Comparison of ENCODE assay signal across 9 mouse cellular contexts in genomic region chr6:48595278-48595677, GRCm38 (mm10). TPM values are rescaled to one million over a fixed set of nuclear protein-coding genes. Genes with fewer than 3 reads are reported as not detected.
DNase-seq lines count a peak whose midpoint lies in the region; ATAC-seq lines count a peak whose summit lies in the region.
"Had no signal": no experiment of that assay in that cellular context is flagged by ENCODE, and none has a peak within 500 bp of the region (broad histone marks: within the 10 kb centered on the region; RNA-seq: fewer than 3 reads in every experiment).

No protein-coding gene starts in this region.

- no peak overlapping the region for H3K27ac ChIP-seq in neural tube, embryonic 11.5 days (ENCODE audit: low read depth, low read length)
- H3K27ac ChIP-seq in neural tube, embryonic 13.5 days (replicated peaks) = 0 out of 2 replicates have a peak overlapping the region, but pooled peaks have one; percentile 95

- WGBS in neural tube, embryonic 11.5 days = 83% methylated on average over 1 of the region's 1 CpGs
- WGBS in neural tube, embryonic 13.5 days = 79% methylated on average over 1 of the region's 1 CpGs

- peak overlapping the region; percentile 79; the same call in 1 of the 2 replicates for H3K4me3 ChIP-seq in neural tube, embryonic 11.5 days (ENCODE audit: low read depth, low read length)
- H3K4me3 ChIP-seq in neural tube, embryonic 13.5 days = peak overlapping the region; percentile 75

- peaks cover 7% of the 10 kb centered on the region; the same call in 1 of the 2 replicates for H3K4me1 ChIP-seq in neural tube, embryonic 11.5 days (ENCODE audit: control insufficient read depth, insufficient read depth, low read length)
- H3K4me1 ChIP-seq in neural tube, embryonic 13.5 days (replicated peaks) = peaks cover 22% of the 10 kb centered on the region

- H3K27me3 ChIP-seq in neural tube, embryonic 11.5 days (ENCODE audit: control insufficient read depth, insufficient read depth, low read length) = no peaks in the 10 kb centered on the region
- H3K27me3 ChIP-seq in neural tube, embryonic 13.5 days = no peaks in the 10 kb centered on the region

- 0 out of 2 replicates have a peak, but pooled peaks cover 3% of the 10 kb centered on the region for H3K9me3 ChIP-seq in neural tube, embryonic 11.5 days (ENCODE audit: control insufficient read depth, low read length)
- H3K9me3 ChIP-seq in neural tube, embryonic 13.5 days = peaks cover 29% of the 10 kb centered on the region

- ATAC-seq in neural tube, embryonic 11.5 days (ENCODE audit: insufficient read depth, low FRiP score, low TSS enrichment) = no peak
- ATAC-seq in neural tube, embryonic 13.5 days (ENCODE audit: low read depth) = no peak

- H3K36me3 ChIP-seq in neural tube, embryonic 11.5 days (ENCODE audit: control insufficient read depth, insufficient read depth, low read length) = peaks cover 33% of the 10 kb centered on the region
- H3K36me3 ChIP-seq in neural tube, embryonic 13.5 days = peaks cover 51% of the 10 kb centered on the region

- H3K9ac ChIP-seq in neural tube, embryonic 11.5 days (ENCODE audit: low read length) = peak overlapping the region; percentile 30
- peak overlapping the region; percentile 90 for H3K9ac ChIP-seq in neural tube, embryonic 13.5 days

- peak; percentile 47 for DNase-seq in adrenal gland, adult 2 months
- no peak for DNase-seq in adrenal gland, adult 18-20 months (ENCODE audit: low spot score in 2 of 2)
- DNase-seq in neural tube, embryonic 11.5 days (ENCODE audit: low spot score) = no peak
- DNase-seq in neural tube, embryonic 10.5 days (ENCODE audit: extremely low spot score, low spot score) = no peak
- DNase-seq in kidney, postnatal 10 days = peak; percentile 45
- no peak for DNase-seq in testis, postnatal 14 days (ENCODE audit: low spot score)
- DNase-seq in spleen, postnatal 14 days (ENCODE audit: low spot score in 2 of 2) = no peak

- peak overlapping the region; percentile 76 for H3K4me2 ChIP-seq in neural tube, embryonic 11.5 days (ENCODE audit: low read depth)
- peak overlapping the region; percentile 86 for H3K4me2 ChIP-seq in neural tube, embryonic 13.5 days

RNA-seq across cellular contexts. Expression of gene Gm44965, which starts 1.5 kb away (rescaled TPM):
- total RNA-seq in adrenal gland, adult 2 months (2021) = not detected
- polyA plus RNA-seq in adrenal gland, adult 2 months (2012; rRNA removed) = not detected in 2 replicates
- not detected for total RNA-seq in adrenal gland, adult 18-20 months (2021)
- not detected in 2 replicates for polyA plus RNA-seq in neural tube, embryonic 11.5 days (2014; fragmentation: Nextera tagmentation; extraction: Ambion mirVana)
- not detected in 2 replicates for polyA plus RNA-seq in neural tube, embryonic 13.5 days (2015; fragmentation: Nextera tagmentation; extraction: Ambion mirVana)
- total RNA-seq: neutrophil, adult 5-6 weeks had no signal

RNA-seq across cellular contexts. Expression of gene Repin1, which starts 1.6 kb away (rescaled TPM):
- total RNA-seq in adrenal gland, adult 2 months (2021) = 10 to 100 TPM; 55.6 to 67.5 TPM
- 127 and 152 TPM in 2 replicates for polyA plus RNA-seq in adrenal gland, adult 2 months (2012; rRNA removed)
- total RNA-seq in adrenal gland, adult 18-20 months (2021) = 10 to 100 TPM; 67.2 to 77.6 TPM
- polyA plus RNA-seq in neural tube, embryonic 11.5 days (2014; fragmentation: Nextera tagmentation; extraction: Ambion mirVana) = 39.8 and 47.5 TPM in 2 replicates
- 38.0 and 40.3 TPM in 2 replicates for polyA plus RNA-seq in neural tube, embryonic 13.5 days (2015; fragmentation: Nextera tagmentation; extraction: Ambion mirVana)

RNA-seq across cellular contexts. Expression of gene Gm45021, which starts 5.9 kb away (rescaled TPM):
- total RNA-seq in adrenal gland, adult 2 months (2021) = not detected
- not detected in 2 replicates for polyA plus RNA-seq in adrenal gland, adult 2 months (2012; rRNA removed)
- total RNA-seq in adrenal gland, adult 18-20 months (2021) = not detected
- polyA plus RNA-seq in neural tube, embryonic 11.5 days (2014; fragmentation: Nextera tagmentation; extraction: Ambion mirVana) = not detected in 2 replicates
- not detected in 2 replicates for polyA plus RNA-seq in neural tube, embryonic 13.5 days (2015; fragmentation: Nextera tagmentation; extraction: Ambion mirVana)
- total RNA-seq: neutrophil, adult 5-6 weeks had no signal

RNA-seq across cellular contexts. Expression of gene Zfp775, which starts 6.6 kb away (rescaled TPM):
- 1 to 10 TPM; 7.4 to 8.7 TPM for total RNA-seq in adrenal gland, adult 2 months (2021)
- polyA plus RNA-seq in adrenal gland, adult 2 months (2012; rRNA removed) = 14.8 and 16.8 TPM in 2 replicates
- 1 to 10 TPM; 8.2 to 9.4 TPM for total RNA-seq in adrenal gland, adult 18-20 months (2021)
- polyA plus RNA-seq in neural tube, embryonic 11.5 days (2014; fragmentation: Nextera tagmentation; extraction: Ambion mirVana) = 9.3 and 11.0 TPM in 2 replicates
- 11.3 and 15.7 TPM in 2 replicates for polyA plus RNA-seq in neural tube, embryonic 13.5 days (2015; fragmentation: Nextera tagmentation; extraction: Ambion mirVana)

RNA-seq across cellular contexts. Expression of gene Rarres2, which starts 22.7 kb away (rescaled TPM):
- 100 to 1,000 TPM in 1 of 2 experiments, 10 to 100 TPM in 1; 73.4 to 101 TPM for total RNA-seq in adrenal gland, adult 2 months (2021)
- polyA plus RNA-seq in adrenal gland, adult 2 months (2012; rRNA removed) = 29.3 and 41.8 TPM in 2 replicates
- total RNA-seq in adrenal gland, adult 18-20 months (2021) = 100 to 1,000 TPM in 1 of 2 experiments, 10 to 100 TPM in 1; 55.3 to 165 TPM
- 1.6 and 2.8 TPM in 2 replicates for polyA plus RNA-seq in neural tube, embryonic 11.5 days (2014; fragmentation: Nextera tagmentation; extraction: Ambion mirVana)
- polyA plus RNA-seq in neural tube, embryonic 13.5 days (2015; fragmentation: Nextera tagmentation; extraction: Ambion mirVana) = 9.2 and 10.9 TPM in 2 replicates
- total RNA-seq: neutrophil, adult 5-6 weeks had no signal

Comparison
In these comparisons a context has a peak if more than half of its experiments do, and no peak if none do; other contexts are left out.
1. DNase-seq: peak in adrenal gland, adult 2 months (single experiment) and kidney, postnatal 10 days (single experiment); none in adrenal gland, adult 18-20 months (0 of 2), neural tube, embryonic 11.5 days (single experiment), neural tube, embryonic 10.5 days (single experiment), testis, postnatal 14 days (single experiment) and spleen, postnatal 14 days (0 of 2).